Mouse (Mus musculus) cerebellum, adult 2 months (tissue): ENCODE measurements around the gene Zbtb38.

ENCODE experiments used
- CTCF ChIP-seq: fragments of 200-500 bp; IDR thresholded peaks from 2 replicates; pipeline ENCODE4 v1.5.1; 2011; ENCODE audit warnings: low read depth, mild to moderate bottlenecking, control low read depth, low read length, moderate library complexity, borderline replicate concordance; ENCODE audit not compliant: insufficient read depth
- POLR2A ChIP-seq: fragments of 200-500 bp; IDR thresholded peaks from 2 replicates; pipeline ENCODE4 v1.6.1; 2011; ENCODE audit warnings: low read length, control low read depth, borderline replicate concordance; ENCODE audit not compliant: insufficient read depth

DNA sequence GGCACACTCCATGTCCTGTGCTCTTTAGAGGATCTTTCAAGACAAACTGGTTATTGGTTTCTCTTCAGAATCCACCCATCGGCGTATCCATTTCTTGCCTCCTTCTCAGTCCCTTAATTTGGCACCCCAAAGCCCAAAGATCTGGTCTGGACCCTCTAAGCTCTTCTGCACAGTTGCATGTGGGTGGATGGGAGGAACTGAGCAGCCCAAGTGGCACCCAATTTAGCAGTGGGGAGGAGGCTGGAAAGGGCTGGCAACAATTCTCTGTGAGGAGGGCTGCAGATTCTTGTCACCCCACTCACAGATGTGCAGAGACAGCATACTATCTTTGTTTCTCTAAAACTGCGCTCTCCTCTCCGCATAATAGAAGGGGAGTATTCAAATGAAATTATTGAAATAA lies 103.3 kb downstream of the Zbtb38 start:
- TF ChIP-seq POLR2A = no peak
- TF ChIP-seq CTCF = no peak
